Mouse (Mus musculus): ENCODE results near the gene Ppara.
"Not testable (repeated sequence)": the region's sequence is repeated elsewhere in the genome, so short reads cannot be mapped to it uniquely, and the experiment has no call there.

Gene Ppara

GRCm38 (mm10) chr15:85757768-85758167 is 23.0 kb downstream of the Ppara start:
- DNase-seq (ENCODE audit: low spot score): no peak

DNA sequence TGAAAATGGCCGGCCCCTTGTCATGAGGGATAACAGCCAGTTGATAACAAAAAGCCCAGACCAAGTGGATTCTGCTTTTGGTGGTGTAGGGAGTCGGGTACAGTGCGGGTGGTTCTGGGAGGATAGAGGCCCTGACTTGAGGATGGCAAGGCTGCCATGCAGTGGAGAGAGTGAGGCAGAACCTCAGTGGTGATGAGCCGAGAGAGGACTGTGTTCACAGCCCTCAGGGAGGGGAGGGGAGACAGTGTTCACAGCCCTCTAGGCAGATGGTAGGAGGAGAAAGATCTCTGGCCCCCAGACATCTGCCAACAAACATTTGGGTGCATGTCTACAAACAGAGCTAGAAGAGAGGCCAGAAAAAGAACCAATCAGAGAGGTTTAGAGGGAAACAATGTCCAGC is 28.0 kb downstream of the Ppara start:
- no peak for DNase-seq (ENCODE audit: low spot score)

DNA sequence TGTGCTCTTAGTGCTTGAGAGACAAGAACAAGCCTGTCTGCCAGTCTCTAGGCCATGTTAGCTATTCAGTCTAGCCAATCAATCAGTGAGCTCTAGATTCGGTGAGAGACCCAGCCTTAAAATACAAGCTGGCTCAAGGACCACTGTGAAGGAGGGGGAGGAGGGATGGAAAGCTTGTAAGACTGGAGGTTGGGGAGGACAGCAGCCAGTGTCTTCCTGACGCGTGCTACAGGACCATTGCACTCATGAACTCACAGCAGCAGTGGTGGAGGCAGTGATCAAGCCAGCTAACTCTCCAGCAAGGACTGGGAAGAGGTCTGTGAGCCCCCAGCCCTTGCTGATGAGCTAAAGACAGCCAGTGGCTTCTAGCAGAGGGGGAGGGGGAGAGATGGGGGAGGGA is 30.2 kb downstream of the Ppara start:
- DNase-seq (ENCODE audit: low spot score): no peak

- DNase-seq (ENCODE audit: low spot score): no peak
These were observed 31.9 kb downstream of the Ppara start for GRCm38 (mm10) chr15:85766677-85767076.

DNA sequence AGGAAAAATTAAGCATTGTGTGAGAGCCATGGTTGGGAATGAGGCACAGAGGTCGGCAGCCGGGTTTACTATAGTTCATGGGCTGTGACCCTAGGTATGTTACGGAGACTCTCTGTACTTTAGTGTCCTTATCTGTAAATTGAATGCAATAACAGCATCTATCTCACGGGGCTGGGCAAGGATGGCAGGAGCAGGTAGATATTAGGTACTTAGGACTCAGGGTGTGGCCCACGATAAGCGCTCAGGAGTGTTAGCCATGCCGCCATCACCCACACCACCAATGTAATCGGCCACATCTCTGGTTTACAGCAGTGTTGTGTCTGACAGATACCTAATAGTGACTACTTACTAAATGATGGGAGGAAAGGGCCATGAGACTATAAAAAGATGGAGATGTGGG is 34.2 kb downstream of the Ppara start:
- no peak for DNase-seq (ENCODE audit: low spot score)

DNA sequence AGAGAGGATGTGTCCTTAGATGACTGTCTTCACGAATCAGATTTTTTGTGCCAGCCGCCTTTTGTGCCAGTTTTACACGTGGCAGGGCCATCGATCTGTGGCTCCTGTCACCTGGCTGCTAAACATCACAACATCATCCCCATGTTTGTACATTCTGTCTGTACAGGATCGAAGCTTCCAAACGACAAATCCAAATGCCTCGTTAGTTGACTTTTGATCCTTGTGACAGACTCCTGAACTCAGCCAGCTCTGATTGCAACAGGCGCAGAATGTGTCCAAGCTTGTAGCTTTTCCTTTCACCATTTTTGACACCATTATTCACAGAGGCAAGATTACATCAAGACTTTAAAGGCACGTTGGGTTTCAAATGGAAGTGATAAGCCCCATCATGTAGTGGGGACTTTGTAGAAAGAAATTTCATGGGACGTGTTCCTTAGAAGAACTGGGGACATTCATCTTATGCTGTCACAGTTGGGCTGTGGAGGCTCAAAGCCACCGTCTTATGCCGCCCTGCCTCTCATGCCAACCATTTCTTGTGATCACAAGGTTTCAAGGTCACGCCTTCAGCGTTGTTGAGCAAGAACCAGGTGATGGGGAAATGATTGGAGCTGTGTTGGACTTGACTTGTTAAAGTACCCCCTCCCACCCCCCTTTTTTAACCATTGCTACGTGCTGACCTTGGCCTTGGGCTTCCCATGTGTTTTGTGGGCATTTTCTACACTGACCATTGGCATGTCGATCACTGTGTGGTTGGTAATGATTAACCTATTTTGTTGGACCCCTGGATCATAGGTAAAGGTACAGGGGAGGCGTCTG is 36.7 kb downstream of the Ppara start:
- peak; percentile 14 for DNase-seq (ENCODE audit: low spot score)

DNA sequence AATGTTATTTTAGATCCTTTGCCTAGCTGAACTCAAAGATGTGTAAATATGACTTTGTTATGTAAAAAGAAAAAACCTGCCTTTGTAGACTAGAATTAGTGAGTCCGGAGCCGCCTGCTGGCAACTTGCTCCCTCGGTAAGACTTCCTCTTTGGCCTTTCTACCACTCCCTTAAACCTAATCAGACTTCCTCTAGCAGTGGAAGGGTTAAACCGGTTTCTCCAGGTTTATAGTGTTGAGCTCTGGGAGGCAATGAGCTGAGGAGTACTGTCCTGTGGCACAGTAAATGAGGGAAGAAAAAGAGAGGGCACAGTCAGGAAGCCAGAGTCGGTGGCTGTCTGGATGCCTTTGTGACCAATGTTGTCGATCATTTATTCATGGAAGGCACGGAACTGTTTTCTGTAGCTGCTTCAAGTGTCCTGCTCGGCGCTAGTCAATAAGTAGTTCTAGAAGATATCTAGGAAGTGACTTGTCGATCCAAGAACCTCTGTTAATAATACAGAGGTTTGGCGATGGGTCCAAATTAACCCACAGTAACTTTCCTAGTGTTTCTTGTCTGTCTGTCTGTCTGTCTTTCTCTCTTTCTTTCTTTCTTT is 37.5 kb downstream of the Ppara start:
- DNase-seq (ENCODE audit: low spot score): peak; percentile 35

DNA sequence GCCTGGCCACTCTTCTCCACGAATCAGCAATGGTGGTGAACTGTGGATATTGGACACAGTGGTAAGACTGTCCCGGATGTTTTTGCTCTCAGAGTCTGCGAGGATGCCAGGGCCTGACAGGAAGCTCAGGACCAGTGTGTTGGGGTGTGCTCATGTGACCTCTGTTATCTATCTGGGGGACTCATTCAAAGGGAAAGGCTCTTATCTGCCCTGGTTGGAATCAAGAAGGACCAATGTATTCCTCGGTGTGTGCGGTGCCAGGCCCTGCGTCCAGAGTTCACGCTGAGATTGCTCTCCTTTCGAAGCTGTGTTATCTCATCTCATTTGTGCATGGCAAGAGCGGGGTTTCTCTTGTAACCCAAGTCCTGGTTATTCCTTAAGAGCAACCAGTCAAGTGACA is 39.6 kb downstream of the Ppara start:
- DNase-seq (ENCODE audit: low spot score): no peak

- no peak for DNase-seq (ENCODE audit: low spot score)
These were observed 40.2 kb downstream of the Ppara start for GRCm38 (mm10) chr15:85775001-85775400.

- DNase-seq (ENCODE audit: low spot score): no peak
These were observed 41.5 kb downstream of the Ppara start for GRCm38 (mm10) chr15:85776241-85776640.

- no peak for DNase-seq (ENCODE audit: low spot score)
These were observed 42.0 kb downstream of the Ppara start for GRCm38 (mm10) chr15:85776771-85777170.

DNA sequence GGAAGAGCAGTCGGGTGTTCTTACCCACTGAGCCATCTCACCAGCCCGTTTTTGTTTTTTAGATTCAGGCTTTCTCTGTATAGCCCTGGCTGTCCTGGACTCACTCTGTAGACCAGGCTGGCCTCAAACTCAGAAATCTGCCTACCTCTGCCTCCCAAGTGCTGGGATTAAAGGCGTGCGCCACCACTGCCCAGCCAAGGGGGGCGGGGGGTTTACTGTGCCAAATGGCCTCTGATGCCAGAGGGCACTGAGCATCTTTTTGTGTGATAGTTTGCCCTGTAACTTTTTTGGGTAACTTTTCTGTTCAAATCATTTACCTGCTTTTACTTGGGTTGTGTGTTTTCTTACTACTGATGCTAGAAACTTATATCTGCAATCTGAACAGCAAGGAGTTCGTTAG is 44.1 kb downstream of the Ppara start:
- not testable (repeated sequence) for DNase-seq (ENCODE audit: low spot score)

DNA sequence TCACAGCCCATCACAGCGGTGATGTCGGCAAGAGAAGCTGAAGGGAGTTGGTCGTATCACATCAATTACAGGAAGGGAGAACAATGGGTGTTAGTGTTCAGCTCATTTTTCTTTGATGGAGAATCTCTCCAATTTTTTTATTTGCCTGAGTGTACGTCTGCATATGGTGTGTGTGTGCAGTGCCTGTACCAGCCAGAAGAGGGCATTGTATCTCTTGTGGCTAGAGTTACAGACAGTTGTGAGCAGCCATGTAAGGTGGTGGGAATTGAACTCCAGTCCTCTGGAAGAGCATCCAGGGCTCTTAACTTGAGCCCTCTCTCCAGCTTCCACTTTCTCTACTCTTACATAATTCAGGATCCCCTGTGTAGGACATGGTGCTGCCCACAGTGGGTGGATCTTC is 48.4 kb downstream of the Ppara start:
- DNase-seq (ENCODE audit: low spot score): no peak

GRCm38 (mm10) chr15:85784341-85784740 is 49.6 kb downstream of the Ppara start:
- DNase-seq (ENCODE audit: low spot score): no peak

DNA sequence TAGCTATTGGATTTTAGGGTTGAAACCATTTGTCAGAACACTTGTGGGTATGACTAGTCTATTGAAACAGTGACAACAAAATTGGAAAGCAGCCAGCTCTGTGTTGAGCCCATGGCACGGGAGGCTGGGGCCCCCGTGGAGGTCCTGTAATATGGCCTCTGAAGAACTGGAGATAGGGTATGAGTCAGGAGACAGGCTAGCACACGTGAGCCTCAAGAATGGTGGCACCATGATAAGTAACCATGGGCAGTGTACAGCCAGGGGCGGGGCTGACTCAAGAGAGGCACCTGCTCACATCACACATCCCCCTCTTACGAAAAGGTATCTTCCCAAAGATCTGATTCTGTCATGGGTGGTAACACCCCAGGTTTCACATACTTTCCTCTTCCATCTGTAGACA is 51.9 kb downstream of the Ppara start:
- DNase-seq (ENCODE audit: low spot score): peak; percentile 23

- DNase-seq (ENCODE audit: low spot score): no peak
These were observed 52.7 kb downstream of the Ppara start for GRCm38 (mm10) chr15:85787482-85787881.

DNA sequence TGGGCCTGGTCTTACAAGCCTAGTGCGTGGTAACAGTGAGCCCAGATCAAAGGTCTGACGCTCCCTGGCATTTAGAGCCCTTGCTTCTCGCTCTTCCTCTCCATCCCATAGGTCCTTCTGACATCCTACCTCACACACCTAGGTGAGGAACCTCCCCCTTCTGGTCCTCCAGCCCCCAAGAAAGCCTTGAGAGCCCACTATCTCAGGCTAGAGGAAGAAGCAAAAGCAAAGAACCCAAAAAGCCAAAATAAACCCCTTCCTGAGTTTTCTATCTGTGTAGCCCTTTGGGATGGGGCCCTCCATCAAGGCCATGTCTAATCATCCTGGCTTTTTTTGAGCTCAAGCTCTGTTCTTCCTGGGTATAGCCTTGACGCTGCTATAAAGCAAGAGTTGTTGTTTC is 53.3 kb downstream of the Ppara start:
- DNase-seq (ENCODE audit: low spot score): no peak

DNA sequence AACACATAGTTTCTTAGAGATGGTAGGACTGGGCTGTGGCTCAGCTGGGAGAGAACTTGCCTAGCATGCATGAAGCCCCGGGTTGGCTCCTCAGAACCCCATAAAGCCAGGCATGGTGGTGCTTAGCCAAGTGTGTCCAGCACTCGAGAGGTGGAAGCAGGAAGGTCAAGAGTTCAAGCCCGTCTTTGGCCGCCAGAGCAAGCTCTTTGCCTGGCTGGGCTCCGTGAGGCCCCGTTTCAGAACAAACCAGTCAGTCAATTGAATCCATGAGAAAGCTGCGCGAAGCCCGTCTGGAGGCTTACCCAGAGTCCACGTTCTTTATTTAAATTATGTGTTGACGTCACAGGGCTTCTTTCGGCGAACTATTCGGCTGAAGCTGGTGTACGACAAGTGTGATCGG is 53.9 kb downstream of the Ppara start:
- DNase-seq (ENCODE audit: low spot score): no peak

- DNase-seq (ENCODE audit: low spot score): no peak
These were observed 56.7 kb downstream of the Ppara start for GRCm38 (mm10) chr15:85791449-85791848.

GRCm38 (mm10) chr15:85792819-85793218 is 58.0 kb downstream of the Ppara start:
- peak; percentile 24 for DNase-seq (ENCODE audit: low spot score)

- DNase-seq (ENCODE audit: low spot score): no peak
These were observed 60.7 kb downstream of the Ppara start for GRCm38 (mm10) chr15:85795516-85795915.

GRCm38 (mm10) chr15:85798676-85799075 is 63.9 kb downstream of the Ppara start:
- no peak for DNase-seq (ENCODE audit: low spot score)

DNA sequence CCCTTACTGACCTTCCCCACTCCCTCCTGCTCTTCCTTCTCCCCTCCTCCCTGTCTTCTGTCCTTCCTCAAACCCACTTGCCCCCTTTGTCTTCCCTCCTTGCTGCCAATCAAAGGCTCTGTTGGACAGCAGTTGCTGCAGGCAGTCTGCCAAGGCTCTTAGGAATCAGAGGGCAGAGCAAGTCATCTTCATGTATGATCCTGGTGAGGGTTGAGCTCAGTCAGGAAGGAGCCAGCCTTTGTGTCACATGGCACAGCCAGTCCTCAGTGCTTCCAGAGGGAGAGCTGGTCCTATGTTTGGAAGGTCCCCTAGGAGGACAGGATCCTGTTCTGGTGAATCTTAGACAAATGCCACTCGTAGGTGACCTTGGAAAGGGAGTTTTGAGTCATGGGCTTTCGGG is 68.1 kb downstream of the Ppara start:
- no peak for DNase-seq (ENCODE audit: low spot score)

- DNase-seq (ENCODE audit: low spot score): no peak
These were observed 72.1 kb downstream of the Ppara start for GRCm38 (mm10) chr15:85806886-85807285.
